Mouse (Mus musculus) erythroblast, adult 5-6 weeks (primary cell): Measurements from ENCODE around the gene Dapk3. TPM values are rescaled to one million over a fixed set of nuclear protein-coding genes. Genes with fewer than 3 reads are reported as not detected.
"Not testable (repeated sequence)": the region's sequence is repeated elsewhere in the genome, so short reads cannot be mapped to it uniquely, and the experiment has no call there.

Experiments
- ATAC-seq: replicated peaks from 2 replicates; pipeline ENCODE4 v1.8.0; 2016; ENCODE audit warnings: moderate number of reproducible peaks, mild to moderate bottlenecking, moderate TSS enrichment, inconsistent platforms; ENCODE audit not compliant: poor library complexity, low FRiP score, severe bottlenecking
- total RNA-seq, 2 experiments: library from RNA; stranded (forward) in 1 of 2; stranded (reverse) in 1 of 2; fragments of 150-400 nt in 1 of 2; fragments of 200-764, 138-1000 nt in 1 of 2; gene quantifications; 2 replicates each; pipeline versions ENCODE4 v1.2.3 to v1.2.4; 2015 to 2017; ENCODE audit warnings: low replicate concordance in 2 of 2

Gene Dapk3
- total RNA-seq, 2 experiments from 2014 or later: 7.3 to 10.8 TPM

DNA sequence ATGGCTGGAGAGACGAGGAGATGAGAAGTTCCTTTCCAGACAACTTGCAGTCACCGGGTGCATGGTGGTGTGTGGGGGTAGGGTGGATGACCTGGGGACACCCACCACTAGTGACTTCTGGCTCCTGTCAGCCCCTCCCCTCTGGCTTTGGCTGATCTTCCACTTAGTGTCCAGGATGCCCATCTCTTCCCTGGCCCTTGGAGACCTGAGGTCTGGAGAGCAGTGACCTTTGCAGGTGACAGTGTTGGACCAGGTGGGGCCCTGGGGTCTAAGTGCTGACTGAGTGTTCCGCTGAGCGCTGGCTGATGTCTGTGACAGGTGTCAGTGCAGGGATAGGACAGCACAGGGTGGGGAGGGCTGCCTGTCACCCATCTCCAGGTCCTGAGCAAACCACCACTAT, 12.5 kb downstream of the Dapk3 start:
- ATAC-seq: no peak

DNA sequence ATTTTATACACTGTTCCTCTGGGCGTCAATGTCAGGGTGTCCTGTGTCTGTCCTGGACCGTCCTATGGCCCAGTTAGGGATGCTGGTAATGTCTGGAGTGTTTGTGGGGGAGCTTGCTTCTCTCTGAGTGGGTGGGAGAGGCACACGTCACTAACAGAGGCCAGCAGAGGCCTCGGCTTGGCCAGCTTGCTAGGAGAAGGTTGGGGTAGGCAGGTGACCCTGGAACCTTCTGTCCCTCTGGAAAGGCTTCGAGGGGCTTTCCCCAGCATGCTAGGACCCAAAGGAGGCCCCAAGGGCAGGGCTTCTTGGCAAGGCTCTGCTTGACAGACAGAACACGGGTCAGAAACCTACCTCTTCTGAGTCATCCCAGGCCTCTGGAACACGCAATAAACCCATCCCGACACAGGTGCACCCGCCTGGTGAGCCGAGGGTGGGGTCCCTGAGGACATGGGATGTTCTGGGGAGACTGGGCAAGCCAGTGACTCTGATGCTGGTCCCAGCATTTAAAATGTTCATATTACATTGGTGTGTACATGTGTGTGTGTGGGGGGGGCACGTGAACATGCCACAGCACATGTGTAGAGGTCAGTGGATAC, 13.8 kb downstream of the Dapk3 start:
- no peak for ATAC-seq

DNA sequence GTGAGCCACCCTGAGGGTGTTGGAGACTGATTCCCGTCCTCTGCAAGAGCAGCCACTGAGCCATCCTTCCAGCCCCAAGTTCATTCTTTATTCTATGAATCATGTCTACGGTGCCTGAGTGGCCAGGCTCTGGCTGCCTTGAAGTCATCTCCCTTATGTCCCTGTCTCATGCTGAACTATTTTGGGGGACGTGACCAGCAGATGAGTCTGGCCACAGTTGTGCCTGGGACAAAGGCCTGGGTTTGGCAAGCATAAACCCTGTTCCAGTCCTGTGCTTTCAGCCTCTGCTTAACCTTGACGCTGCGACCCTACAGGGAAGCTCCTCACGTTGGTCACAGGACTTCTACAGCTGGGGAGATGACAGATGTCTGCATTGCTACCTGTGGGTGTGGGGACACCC, 14.5 kb downstream of the Dapk3 start:
- ATAC-seq: no peak

DNA sequence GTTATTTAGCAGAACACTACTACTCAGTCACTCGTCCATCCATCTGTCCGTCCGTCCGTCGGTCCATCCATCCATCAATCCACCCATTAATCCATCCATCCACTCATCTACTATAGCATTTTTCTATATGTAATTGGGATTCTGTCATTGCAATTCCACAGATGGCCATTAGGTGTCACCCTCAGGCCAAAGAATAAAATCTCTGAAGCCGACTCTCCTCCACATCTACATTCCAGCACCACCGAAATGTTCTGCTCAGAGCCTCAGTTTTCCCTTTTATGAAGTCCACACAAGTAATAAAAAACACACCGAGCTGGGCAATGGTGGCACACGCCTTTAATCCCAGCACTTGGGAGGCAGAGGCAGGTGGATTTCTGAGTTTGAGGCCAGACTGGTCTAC, 15.4 kb downstream of the Dapk3 start:
- ATAC-seq: peak; percentile 51; the same call in 1 of the 2 replicates

DNA sequence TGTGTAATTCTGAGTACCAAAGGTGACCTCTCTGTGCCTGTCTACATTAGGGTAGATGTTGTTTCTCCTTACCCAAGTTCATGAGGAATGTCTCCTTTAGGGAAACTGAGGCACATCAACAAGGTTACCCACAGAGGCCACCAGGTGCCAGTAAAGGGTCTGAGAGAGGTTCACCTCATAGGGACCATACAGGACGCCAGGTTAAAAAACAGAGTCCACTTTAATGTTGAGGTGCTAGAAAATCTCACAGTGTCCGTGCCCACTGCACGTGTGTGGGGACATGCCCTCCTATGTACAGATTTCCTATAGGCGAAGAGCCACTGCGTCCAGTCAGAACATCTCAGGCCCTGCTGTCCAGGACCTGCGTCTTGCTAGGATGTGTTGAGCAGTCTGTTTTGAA, 16.2 kb downstream of the Dapk3 start:
- ATAC-seq: no peak

DNA sequence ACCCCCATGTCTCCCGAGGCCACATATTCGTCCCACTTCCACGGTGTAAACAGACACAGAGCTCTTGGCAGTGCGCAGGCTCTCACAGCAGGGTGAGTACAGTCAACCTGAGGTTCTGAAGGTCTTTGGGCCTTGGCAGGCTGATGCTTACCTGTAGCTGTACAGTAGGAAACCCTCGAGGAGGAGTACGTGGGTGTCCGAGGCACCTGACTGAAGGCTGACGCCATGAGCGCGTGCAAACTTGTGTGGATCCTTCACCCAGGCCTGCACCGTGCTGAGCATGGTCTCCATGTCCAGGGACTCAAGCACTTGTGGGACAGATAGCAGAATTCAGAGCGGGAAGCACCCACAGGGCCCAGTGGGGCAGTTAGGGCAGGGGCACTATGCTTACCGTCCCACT, 17.3 kb downstream of the Dapk3 start:
- no peak for ATAC-seq

DNA sequence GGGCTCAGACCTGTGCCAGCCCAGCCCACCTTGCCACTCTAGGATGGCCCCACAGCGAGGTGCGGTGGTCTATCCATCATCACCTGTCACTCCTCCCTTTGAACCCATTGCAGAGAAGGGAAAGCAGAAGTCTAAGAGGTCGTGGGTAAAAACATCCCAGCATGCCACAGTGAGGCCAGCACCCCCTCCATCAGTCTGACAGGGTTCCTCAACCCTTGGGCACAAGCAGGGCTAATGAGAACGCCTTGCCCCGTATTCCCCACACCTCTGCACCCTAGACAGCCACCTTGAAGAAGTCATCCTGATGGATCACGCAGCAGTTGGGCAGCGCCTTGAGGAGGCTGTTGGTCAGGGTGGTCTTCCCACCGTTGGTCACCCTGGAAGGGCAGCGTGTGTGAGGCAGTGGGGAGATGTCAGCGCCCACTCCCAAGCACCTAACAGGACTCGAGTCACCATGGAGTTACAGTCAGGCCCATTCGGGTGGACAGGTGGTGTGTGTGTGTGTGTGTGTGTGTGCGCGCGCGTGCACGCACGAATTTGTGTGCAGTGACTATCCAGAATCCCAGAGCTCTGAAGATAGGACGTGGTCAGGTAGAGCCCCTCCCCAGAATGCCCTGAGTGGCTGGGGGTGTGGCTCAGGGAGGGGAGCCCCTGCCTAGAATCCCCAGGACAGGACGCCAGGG, 17.9 kb downstream of the Dapk3 start:
- ATAC-seq: no peak

DNA sequence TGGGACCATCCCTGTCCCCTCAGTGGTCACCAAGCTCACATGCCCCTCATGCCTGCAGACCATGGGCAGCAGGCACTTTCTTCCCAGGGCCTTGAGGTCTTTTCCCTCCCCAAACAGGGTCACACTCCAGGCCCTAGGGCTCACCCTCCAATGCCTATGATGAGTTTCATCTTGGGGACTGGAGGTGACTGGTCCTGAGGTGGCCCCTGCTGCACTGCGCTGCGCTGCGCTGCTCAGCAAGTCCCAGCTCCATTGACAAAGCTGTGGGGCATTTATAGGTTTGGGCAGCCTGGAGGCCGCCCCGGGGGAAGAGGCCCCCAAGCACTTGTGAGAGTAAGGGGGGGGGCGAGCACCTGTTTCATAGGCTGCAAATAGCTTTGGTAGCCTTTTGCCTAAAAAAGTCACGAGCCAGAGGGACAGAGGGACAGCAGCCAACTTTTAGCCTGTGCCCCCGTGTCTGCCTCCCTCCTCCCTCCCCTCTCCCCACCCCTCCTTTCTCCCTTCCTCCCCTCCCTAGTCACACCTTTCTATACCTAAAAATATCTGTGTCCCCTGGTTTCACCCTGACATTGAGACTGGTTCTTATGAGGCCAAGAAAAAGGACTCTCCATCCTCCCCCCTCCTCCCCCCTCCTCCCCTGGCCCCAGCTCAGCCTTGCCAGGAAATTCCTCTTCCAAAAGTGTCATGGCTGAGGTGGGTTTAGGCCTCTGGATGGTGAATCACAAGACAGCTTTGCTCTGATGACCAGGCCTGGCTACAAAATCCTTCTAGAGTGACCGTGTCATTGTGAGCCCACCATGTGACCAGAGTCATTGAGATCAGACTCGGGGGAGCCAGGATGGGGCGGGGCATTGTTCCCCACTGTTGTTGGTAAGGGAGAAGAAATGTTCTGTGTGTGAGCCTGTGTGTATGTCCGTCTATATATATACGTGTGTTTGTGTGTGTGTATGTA, 19.3 kb downstream of the Dapk3 start, which contains the start of gene Nmrk2:
TSS of gene Nmrk2 (minus strand) at position 245 of the 952 bp plus-strand sequence.
- no peak for ATAC-seq

DNA sequence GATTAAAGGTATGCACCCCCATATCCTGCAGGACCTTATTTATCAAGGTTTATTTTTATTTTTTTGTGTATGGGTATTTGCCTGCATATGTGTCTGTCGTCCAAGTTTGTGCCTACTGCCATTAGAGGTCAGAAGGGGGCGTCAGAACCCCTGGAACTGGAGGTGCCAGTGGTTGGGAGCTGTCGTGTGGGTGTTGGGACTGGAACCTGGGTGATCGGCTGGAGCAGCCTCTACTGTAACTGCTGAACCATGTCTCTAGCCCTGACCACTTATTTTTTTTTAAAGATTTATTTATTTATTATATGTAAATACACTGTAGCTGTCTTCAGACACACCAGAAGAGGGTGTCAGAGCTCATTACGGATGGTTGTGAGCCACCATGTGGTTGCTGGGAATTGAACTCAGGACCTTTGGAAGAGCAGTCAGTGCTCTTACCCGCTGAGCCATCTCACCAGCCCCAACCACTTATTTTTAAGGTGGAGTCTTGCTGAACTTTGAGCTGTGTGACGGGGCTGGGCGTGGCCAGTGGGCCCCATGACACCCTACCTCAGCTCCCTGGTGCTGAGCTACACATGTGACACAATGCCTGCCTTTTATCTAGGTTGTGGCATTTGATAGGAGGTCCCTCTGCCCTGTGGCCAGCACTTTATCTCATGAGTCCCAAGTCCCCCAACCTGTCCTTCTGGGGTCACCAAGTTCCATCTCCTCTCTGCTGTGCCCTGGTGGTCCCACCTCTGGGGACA, 20.3 kb downstream of the Dapk3 start:
- no peak for ATAC-seq

DNA sequence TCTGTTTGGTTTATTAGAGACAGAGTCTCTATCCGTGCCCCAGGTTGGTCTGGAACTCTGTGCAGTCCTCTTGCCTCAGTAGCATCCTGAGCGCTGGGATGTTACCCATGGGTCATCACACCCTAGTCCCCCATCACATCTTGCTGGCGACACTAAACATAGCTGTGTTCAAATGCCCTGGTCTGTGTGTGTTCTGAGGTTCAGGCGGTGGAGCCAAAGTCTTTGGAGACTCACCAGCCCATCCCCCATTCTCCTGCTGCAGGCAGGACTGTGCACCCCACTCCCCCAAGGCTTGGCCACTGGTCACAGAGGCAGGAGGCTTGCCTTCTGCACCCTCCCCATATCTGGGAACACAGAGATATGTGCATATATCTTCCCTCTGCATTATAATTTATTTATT, 21.3 kb downstream of the Dapk3 start:
- ATAC-seq: no peak

DNA sequence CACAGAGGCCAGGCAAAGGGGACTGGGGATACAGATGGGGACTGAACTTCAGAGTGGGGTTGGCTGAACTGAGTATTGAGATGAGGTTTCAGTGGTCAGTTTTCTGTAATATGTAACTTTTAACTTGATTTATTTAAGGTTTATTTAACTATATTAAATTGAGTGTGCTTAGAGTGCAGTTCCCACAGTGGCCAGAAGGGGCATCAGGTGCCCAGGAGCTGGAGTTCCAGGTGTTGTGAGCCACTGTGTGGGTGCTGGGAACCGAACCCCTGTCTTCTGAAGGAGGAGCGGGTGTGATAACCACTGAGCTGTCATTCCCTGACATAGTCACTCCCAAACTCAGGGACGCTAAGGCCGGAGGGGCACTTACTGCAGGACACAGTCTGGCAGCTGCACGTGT, 27.3 kb downstream of the Dapk3 start:
- no peak for ATAC-seq

DNA sequence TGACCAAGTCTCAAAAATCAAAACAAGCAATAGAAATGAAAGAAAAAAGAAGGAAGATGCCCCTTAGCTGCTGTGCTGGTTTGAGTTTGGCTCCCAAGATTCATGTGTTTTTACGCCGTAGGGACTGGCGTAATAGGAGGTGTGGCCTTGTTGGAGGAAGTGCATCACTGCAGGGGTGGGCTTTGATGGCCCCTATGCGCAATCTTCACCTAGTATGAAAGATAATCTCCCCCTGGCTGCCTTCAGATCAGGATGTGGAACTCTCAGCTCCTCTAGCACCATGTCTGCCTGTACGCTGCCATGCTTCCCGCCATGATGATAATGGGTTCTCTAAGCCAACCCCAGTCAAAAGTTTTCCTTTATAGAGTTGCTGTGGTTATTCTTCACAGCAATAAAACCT, 33.5 kb downstream of the Dapk3 start:
- ATAC-seq: no peak

DNA sequence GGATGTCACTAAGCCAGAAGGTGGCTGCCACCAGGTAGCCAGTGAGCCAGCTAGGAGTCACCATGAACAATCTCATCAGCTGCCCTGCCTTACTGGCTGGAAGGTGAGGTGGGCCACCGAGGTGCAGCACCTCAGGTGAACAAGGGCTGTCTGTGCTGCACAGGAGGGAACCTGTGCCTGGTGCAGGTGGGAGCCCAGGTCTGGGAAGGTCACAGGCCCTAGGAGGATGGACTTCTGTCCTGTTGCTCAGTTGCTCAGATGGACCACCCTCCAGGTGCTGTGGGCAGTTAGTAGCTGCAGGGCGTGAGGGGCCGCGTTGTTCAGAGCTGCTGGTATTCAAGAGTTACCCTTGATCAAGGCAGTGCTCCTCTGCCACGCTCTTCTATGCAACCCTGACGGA, 34.0 kb downstream of the Dapk3 start:
- no peak for ATAC-seq

DNA sequence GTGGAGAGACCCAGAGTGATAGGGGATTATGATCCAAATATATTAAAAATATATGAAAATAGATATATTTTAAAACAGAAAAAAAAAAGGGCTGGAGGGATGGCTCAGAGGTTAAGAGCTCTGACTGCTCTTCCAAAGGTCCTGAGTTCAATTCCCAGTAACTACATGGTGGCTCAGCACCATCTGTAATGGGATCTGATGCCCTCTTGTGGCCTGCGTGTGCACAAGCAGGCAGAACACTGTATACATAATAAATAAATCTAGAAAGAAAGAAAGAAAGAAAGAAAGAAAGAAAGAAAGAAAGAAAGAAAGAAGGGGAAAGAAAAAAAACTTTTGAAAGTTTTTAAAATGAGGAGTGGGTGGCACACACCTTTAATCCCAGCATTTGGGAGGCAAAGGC, 34.5 kb downstream of the Dapk3 start:
- not testable (repeated sequence) for ATAC-seq

DNA sequence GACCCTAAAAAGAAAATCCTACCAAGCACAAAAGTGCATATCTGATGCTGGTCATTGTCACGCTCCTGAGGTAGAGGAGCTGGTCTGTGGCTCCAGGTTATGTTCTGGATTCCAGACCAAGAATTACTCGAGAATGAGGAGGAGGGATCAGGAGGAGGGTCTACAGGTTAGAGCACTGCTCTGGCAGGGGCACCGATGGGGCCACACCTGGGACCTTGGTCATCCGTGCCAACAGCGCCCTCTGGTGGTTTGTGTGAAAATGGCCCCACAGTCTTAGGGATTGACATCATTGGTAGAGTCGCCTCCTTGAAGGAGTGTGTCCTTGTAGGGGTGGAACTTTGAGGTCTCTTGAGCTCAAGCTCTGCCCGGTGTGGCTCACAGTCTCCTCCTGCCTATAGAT, 35.2 kb downstream of the Dapk3 start:
- peak; percentile 72 for ATAC-seq

DNA sequence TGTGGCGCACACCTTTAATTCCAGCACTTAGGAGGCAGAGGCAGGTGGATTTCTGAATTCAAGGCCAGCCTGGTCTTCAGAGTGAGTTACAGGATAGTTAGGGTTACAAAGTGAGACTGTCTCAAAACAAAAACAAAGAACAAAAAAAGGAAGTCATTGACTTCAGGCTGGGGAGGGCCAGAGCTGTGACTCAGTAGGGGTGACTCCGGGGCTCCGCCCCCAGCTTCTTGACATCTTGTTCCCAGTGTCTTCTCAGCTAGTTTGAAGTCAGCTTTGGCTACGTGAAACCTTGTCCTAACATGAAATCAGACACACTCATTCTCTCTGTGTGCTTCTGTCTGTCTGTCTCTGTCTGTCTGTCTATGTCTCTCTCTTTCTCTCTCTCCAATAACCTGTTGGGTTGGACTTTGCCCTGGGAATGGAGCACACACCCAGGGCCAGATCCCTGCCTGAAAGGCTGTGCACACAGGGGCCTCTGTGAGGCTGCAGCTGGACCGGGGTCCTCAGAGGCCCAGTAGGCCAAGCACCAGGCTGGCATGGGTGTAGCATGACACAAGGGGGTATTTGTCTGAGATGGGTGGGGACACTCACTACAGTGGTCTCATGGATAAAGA, 38.7 kb downstream of the Dapk3 start:
- ATAC-seq: no peak

DNA sequence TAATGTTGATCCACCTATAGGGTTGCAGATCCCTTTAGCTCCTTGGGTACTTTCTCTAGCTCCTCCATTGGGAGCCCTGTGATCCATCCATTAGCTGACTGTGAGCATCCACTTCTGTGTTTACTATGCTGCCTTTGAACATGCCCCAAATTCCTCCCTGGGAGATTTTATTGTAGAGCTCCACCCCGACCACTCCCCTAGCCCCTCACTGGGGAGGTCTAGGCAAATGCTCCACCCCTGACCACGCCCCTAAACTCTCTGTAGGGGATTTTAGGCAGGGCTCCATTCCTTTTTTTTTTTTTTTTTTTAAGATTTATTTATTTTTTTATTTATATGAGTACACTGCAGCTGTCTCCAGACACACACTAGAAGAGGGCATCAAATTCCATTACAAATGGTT, 40.9 kb downstream of the Dapk3 start:
- ATAC-seq: not testable (repeated sequence)

DNA sequence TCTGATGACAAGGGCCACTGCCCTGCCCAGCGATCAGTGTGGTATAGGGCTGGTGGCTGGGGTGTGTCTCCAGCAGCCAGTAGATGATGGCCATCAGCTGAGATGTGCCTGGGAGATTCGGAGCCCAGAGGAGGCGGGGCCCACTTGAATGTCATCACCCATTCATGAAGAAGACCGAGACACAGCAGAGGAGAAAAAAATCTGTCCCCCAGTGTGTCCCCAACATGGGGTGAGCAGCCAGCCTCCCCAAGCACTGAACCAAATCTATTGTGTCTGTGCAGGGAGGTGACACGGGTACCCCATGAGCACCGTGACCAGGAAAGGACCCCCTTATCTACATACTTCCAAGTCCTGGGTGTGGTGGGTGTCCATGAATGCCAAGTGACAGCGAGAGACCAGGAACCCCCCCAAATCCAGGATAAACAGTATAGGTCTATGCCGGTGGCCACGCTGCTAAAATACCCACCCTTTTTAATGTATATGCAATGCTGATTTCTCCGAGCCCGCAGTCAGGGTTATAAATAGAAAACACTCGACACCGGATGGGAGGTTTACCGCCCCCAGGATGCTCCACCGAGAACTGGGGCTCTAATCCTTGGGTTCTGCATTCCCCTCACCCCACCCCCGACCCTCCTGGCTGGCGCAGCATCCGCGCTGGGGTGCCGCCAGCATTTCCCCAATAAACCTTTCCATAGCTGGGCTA, 47.1 kb downstream of the Dapk3 start:
- no peak for ATAC-seq
